Comparison of ENCODE assay signal across 20 mouse cellular contexts in the genomic region with DNA sequence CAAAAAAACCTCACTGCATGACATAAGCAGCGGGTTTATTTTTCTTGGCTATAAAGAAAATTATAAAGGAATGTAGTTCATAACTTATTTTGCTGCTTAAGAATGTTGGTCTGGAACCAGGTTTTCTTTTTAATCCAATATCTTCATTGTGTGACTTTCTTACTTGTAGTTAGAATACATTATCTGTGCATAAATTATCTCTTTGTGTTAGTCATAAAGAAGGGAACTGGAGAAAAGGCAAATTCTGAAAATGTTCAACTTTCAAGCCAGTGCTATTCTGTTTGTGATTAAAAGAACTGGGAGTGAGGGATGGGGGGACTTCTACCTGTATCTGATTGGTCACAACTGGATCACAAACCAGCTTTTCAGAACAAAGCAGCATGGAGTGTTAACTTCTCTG.
DNase-seq lines count a peak whose midpoint lies in the region; ATAC-seq lines count a peak whose summit lies in the region.
"Had no signal": no experiment of that assay in that cellular context is flagged by ENCODE, and none has a peak within 500 bp of the region (broad histone marks: within the 10 kb centered on the region; RNA-seq: fewer than 3 reads in every experiment).

No protein-coding gene starts in this region.

- peak; percentile 94 for ATAC-seq in frontal cortex, adult (ENCODE audit: low TSS enrichment)
- ATAC-seq: activated CD4-positive, CD25-positive, alpha-beta regulatory T cell, adult 4 months; CD4-positive, CD25-positive, alpha-beta regulatory T cell, adult 4 months; Patski had no signal

- DNase-seq in frontal cortex, postnatal 10 days (ENCODE audit: low spot score in 2 of 2), result no peak
- peak; percentile 3 for DNase-seq in brain, adult 2 months (ENCODE audit: low read depth, low spot score)
- peak; percentile 5 for DNase-seq in telencephalon, adult 2 months (ENCODE audit: low read depth, low spot score)
- DNase-seq in adrenal gland, adult 8-10 months, result no peak
- no peak for DNase-seq in thymus, postnatal 14 days
- DNase-seq: adrenal gland, adult 2 months; adrenal gland, postnatal 10 days; adrenal gland, postnatal 14 days; adrenal gland, postnatal 25 days; adrenal gland, postnatal 36 days; B cell, adult 2 months; cerebellum, adult 11 months; cerebellum, adult 11-12 months; cerebellum, adult 18-20 months; cerebellum, adult 2 months; cerebellum, adult 8-10 months had no signal

Comparison
In these comparisons a context has a peak if more than half of its experiments do, and no peak if none do; other contexts are left out.
1. DNase-seq: peak in brain, adult 2 months (single experiment) and telencephalon, adult 2 months (single experiment); none in frontal cortex, postnatal 10 days (0 of 2), adrenal gland, adult 8-10 months (single experiment) and thymus, postnatal 14 days (single experiment).